Mouse (Mus musculus): Measurements from ENCODE around the gene Bicd1.

DNA sequence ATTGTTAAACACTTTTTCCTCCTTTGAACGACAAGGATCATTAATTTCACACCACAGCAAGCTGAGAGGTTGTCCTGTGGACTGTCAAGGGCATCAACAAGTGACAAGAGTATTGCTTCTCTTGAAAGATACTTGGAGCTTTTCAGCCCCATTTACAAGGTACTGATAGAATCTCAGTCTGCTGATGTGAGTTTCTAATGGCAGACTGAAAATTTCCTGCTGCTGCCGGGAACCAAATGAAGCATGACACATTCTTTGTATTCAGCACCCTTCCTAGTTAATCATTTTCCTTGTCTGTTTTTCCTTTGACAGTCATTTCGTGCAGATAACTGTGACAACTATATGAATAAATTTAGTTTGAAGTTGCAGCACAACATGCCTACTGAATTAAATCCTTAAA lies 22.3 kb upstream of the Bicd1 start:
- no peak for TF ChIP-seq CTCF (IDR thresholded peaks at IDR 0.05; ENCODE audit: borderline replicate concordance, extremely low read depth, insufficient read depth, insufficient read length)
- no peak for TF ChIP-seq POLR2A (IDR thresholded peaks at IDR 0.05; ENCODE audit: borderline replicate concordance, extremely low read depth, insufficient read depth, insufficient read length, poor library complexity, severe bottlenecking)
